Mouse (Mus musculus) urinary bladder, postnatal 10 days (tissue): ENCODE measurements around the gene Nmu.
A peak's percentile ranks its signal among the peaks of the same experiment; 100 is the strongest.

Experiments used
- DNase-seq: peaks from one replicate; pipeline ENCODE4 v3.0.0; 2022; ENCODE audit warnings: low spot score

Gene Nmu

DNA sequence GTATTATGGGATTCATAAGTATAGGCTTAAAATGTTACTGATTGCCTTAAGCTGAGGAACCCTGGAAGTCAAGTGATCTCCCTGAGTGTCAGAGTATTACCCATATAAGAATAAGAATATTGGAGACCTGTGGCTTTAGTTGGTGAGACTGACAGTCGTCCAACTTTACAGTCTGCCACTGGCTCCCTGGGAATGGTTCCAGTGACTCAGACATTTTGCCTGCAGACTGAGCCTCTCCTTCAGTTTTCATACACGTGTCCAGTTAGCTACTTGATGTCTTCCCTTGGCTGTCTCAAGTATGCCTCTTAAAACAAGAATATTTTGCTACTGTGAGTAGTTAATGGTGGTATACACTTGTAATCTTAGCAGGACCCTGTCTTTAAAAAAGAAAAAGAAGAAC, 55.4 kb downstream of the Nmu start:
- no peak for DNase-seq

DNA sequence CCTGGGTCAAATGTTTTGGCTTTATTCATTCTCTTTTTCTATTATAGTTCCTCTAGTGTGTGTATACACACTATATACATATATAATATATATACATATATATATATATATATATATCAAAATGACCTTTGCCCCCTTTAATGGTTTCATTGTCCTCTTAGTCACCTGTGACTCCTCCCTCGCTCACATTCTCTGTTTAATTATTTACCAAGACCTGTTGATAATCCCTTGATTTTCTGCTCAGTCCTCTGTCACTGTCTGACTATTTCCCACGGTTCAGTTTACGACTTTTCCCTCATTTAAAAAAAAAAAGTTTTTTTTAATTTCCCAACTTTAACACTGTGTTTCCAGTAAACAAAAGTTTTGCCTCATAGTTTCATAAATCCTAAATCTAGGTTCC, 57.3 kb downstream of the Nmu start:
- DNase-seq: no peak

DNA sequence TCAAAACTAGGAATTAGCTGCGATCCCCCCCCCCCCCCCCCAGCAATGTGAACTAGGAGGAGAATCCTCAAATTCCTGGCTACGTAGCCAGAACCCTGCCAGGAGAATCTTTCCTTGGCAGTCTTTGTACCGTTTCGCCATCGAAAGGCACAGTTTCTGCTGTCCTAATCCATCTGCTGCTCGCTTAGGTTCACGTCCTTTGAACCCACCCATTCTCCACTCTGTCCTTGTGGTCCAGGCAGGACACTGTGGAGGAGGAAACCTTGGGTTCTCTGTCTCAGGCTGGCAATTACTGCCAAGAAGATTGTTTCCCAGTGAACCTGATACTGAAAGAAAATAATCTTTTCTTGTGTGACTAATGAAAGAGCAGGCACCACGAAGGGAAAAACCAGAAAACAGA, 58.0 kb downstream of the Nmu start:
- no peak for DNase-seq

DNA sequence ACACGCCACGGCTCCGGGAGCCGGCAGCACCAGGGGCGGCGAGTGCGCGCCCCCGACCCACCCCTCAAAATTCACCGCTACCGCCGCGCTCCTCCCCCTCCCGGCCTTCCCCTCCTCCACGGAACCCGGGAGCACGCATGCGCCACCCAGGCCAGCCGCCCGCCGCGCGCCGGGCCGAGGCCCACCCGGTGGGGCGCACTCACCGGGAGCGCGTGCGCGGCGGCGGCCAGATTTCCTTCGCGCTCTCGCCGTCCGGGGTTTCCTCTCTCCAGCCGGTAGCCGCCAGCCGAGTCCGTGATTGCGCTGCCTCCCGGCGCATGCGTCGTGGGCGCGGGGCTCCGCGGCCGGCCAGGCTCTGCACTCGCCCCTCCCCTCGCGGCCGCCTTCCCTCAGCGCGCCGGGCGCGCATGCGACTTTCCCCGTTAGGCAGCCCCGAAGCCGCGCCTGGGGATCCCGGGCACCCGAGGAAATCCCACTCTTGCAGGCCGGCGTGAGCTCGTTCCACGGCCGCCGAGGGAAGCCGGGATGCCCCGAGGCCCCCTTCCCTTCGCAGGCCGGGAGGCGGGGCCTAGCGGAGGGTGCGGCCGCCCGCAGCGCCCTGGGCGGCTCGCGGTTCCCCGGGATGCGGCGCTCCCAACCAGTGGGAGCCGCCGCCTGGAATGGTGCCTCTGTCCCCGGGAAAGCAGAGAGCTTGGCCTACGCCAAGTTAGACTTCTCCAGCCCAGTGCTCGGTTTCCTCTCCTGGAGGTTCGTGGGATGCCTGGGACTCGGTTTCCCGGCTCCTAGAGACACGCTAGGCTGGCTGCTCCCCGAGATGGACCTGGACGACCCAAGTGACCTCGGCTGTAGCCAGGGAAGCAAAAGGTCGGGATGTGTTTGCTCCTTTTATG, 58.9 kb downstream of the Nmu start, which contains the start of gene Clock:
TSS of gene Clock (minus strand) at position 341 of the 890 bp plus-strand sequence.
- peak; percentile 40 for DNase-seq

DNA sequence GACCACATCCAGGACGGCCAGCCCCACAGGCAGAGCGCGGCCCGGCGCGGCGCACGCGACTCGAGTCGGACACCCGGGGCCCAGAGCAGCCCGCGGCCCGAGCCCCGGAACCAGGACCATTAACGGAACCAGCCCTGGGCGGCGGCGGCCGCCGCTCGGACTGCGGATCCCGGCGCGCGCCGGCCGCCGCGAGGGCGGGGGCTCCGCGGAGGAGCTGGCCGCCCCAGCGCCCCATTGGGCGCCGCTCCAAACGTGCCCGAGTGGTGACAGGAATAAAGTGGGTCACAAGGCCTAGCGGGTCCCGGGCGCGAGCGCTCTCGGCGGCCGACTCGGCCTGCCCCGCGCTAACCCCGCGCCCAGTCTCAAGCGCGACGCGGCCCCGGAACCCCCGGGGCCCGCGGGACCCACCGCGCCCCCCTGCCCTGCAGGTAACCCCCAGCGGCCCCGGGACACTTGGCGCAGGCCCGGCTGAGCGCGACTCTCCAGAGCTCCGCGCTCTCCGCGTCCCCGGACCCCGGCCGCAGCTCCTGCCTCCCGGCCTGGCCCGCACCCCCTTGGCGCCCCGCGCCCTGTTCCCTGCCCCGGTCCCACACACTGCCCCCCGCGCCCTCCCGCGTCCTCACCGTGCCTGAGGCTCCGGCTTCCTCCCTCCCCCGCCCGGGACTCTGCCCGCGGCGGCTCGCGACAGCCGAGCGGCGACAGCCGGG, 59.7 kb downstream of the Nmu start:
- DNase-seq: peak; percentile 35

DNA sequence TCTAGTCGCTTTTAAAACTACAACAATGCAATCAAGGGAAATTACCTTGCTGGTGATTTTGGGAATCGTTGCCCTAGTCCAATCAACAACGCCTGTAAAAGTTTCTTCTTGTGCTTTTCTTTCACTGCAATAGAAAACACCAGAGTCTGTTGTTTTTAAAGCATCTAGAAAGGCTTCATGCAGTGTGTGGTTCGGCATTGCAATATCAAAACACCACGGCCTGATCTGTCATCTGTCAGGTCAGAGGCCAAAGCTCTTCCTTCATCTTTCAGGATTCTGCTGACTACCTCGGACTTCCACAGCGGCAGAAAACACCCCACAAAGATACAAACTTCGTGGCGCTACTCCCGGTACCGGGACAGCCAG, 60.2 kb downstream of the Nmu start:
- no peak for DNase-seq

DNA sequence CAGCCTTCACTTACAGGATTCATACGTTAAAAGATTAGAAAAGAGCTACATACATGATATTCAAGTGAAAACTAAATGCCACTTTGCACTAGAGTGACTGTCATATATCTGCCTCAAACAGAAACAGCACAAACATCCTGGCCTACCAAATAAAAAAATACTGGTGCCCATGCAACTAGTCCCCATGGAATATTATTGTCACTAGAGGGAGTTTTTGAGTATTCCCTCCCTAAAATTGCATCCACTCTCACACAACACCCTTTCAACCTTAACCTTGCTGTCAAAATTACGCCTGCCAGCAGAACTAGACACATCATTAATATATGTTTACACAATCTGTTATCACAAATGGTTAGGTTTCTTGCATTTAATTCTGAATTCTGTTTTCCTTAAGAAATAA, 61.6 kb downstream of the Nmu start:
- no peak for DNase-seq

DNA sequence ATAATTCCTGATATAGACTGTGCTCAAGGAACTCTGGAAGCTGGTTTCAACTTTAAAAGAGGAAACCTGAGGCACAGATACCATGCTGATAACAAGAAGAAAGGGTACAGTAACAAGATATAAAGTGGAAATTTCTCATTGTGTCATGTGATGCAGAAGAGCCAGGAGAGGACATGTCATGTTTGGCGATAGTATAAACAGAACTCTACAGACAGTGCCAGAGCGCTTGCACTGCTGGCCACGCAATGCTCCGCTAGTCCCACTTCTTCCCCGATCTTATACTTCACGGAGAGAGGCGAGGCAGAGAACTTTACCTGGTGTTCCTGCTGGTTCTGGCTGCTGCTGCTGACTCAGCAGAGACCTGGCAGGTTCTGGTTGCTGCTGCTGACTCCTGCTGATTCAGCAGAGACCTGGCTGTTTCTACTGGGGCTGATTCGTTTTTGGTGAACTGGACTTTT, 74.3 kb downstream of the Nmu start:
- no peak for DNase-seq

DNA sequence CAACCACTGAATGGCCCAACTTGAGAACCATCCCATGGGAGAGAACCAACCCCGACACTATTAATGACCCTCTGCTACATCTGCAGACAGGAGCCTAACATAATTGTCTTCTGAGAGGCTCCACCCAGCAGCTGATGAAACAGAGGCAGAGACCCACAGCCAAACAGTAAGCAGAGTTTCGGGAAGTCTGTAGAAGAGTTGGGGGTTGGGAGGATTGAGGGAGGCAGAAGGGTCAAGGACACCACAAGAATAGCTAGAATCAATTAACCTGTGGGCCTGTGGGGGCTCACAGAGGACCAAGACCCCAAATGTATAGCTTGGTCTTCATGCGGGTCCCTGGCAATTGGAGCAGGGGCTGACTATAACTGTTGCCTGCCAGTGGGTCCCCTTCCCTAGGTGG, 75.3 kb downstream of the Nmu start:
- no peak for DNase-seq

DNA sequence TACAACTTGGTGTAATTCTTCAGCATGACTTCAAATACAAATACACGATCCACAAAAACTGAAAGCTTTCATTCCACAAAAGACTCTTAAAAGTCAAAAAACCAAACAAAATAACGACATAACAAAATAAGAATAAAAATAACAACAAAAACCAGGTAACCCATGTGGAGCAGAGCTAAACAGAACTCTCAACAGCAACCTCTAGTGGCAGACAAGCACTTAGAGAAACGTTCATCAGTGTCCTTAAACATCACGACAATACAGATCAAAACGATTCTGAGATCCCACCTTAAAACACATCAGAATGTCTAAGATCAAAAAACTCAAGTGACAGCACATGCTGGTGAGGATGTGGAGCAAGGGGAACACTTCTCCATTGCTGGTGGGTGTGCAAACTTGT, 76.5 kb downstream of the Nmu start:
- no peak for DNase-seq

DNA sequence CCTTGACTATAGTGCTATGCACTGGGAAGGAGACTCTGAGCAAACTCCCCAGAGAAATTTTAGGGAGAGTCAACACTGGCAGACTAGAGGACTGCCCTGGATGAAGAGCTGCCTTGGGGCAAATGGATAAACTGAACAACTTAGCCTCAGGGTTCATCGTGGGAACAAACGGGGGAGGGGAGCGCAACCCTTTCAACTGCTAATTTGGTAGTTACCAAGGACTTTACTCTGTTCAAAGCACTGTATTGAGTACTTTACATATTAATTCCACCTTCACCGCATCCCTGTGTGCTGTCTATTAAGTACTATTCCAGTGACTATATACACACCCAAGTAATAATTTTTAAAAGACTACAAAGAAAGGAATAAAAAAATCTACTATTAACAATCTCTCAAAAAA, 77.9 kb downstream of the Nmu start:
- no peak for DNase-seq

DNA sequence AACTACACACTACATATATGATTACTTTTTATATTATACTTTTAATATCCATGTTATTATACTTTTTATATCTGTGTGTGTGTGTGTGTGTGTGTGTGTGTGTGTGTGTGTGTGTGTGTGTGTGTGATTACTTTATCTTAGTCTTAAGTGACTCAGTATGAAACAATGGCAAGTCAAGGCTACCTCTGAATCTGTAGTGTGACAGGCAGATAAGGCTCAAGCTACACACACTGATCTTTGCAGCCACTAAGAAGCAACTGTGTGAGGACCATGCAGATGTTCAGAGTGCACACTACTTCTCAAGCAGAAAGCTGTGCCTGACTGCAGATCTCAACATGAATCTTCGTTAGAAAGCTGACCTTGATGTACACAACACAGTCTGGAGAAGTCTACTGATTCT, 79.7 kb downstream of the Nmu start:
- DNase-seq: no peak
